Mouse (Mus musculus) testis, adult 2 months (tissue): ENCODE results near the gene Zmiz2.

Source experiments
- CTCF ChIP-seq: fragments of 200-500 bp; IDR thresholded peaks from 2 replicates; pipeline ENCODE4 v1.5.1; 2012; ENCODE audit warnings: low read depth, mild to moderate bottlenecking, inconsistent platforms, low read length, moderate library complexity; ENCODE audit not compliant: control insufficient read depth, insufficient read depth, insufficient replicate concordance
- POLR2A ChIP-seq: fragments of 200-500 bp; IDR thresholded peaks from 2 replicates; pipeline ENCODE4 v1.6.1; 2012; ENCODE audit warnings: low read depth, mild to moderate bottlenecking, inconsistent platforms, low read length, moderate library complexity; ENCODE audit not compliant: control insufficient read depth

DNA sequence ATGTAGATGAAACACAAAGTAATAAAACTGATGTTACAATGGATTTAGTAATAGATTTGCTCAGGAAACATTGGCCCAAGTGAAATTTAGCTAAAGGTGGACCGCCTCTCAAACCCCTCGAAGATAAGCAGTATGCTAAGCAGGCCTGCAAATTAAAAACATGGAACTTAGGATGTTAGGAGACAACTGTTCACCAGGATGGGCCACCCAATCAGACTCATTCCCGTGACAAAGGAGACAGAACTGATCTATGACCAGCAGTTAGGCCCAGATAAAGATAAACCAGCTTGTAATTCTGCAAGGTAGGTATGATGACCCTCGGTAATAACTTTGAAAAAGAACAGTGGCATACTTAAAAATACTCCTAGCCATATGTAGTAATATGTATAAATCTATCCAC lies 54.2 kb downstream of the Zmiz2 start:
- TF ChIP-seq CTCF, result no peak
- TF ChIP-seq POLR2A, result no peak
